Mouse (Mus musculus) ES-E14 (cell line): ENCODE data around the gene Rap2a.

Experiments used
- CHD2 ChIP-seq: IDR thresholded peaks from 2 replicates; pipeline ENCODE4 v1.6.1; 2014; ENCODE audit warnings: mild to moderate bottlenecking, low read depth, low read length, inconsistent platforms
- HCFC1 ChIP-seq: IDR thresholded peaks from 2 replicates; pipeline ENCODE4 v1.6.1; 2012; ENCODE audit warnings: low read length, inconsistent platforms, borderline replicate concordance; ENCODE audit not compliant: insufficient read depth
- ZC3H11A ChIP-seq: IDR thresholded peaks from 2 replicates; pipeline ENCODE4 v1.6.1; 2012; ENCODE audit warnings: low read depth, mild to moderate bottlenecking, inconsistent platforms, low read length, borderline replicate concordance
- ZNF384 ChIP-seq: IDR thresholded peaks from 2 replicates; pipeline ENCODE4 v1.6.1; 2012; ENCODE audit warnings: low read depth, low read length, inconsistent platforms

- no peak for TF ChIP-seq CHD2
- TF ChIP-seq ZNF384, result no peak
- TF ChIP-seq ZC3H11A, result no peak
- TF ChIP-seq HCFC1, result no peak
These were observed 25.4 kb downstream of the Rap2a start for GRCm38 (mm10) chr14:120503641-120504040.
